Mouse (Mus musculus): ENCODE measurements around the gene Adprm. TPM values are rescaled to one million over a fixed set of nuclear protein-coding genes. Genes with fewer than 3 reads are reported as not detected.
"Not testable (repeated sequence)": the region's sequence is repeated elsewhere in the genome, so short reads cannot be mapped to it uniquely, and the experiment has no call there.

Gene Adprm
- total RNA-seq, 2 experiments from 2014 or later, result 6.5 to 8.2 TPM

- DNase-seq (ENCODE audit: low spot score), result no peak
Measured at GRCm38 (mm10) chr11:67023802-67024340, 28.5 kb downstream of the Adprm start.

GRCm38 (mm10) chr11:67023191-67023590 is 29.2 kb downstream of the Adprm start:
- not testable (repeated sequence) for DNase-seq (ENCODE audit: low spot score)

- peak; percentile 13 for DNase-seq (ENCODE audit: low spot score)
Measured at GRCm38 (mm10) chr11:67022354-67023115, 29.9 kb downstream of the Adprm start.

GRCm38 (mm10) chr11:67020948-67021347 is 31.4 kb downstream of the Adprm start:
- DNase-seq (ENCODE audit: low spot score), result peak; percentile 66

GRCm38 (mm10) chr11:67019711-67020475 is 32.5 kb downstream of the Adprm start:
- no peak for DNase-seq (ENCODE audit: low spot score)

- DNase-seq (ENCODE audit: low spot score), result peak; percentile 53
Measured at GRCm38 (mm10) chr11:67017801-67018591, 34.4 kb downstream of the Adprm start.

GRCm38 (mm10) chr11:67011635-67012034 is 40.8 kb downstream of the Adprm start:
- no peak for DNase-seq (ENCODE audit: low spot score)

GRCm38 (mm10) chr11:67010430-67010829 is 42.0 kb downstream of the Adprm start:
- DNase-seq (ENCODE audit: low spot score), result no peak

GRCm38 (mm10) chr11:67008528-67008927 is 43.9 kb downstream of the Adprm start:
- DNase-seq (ENCODE audit: low spot score), result no peak

- DNase-seq (ENCODE audit: low spot score), result no peak
Measured at GRCm38 (mm10) chr11:67007961-67008360, 44.4 kb downstream of the Adprm start.

- no peak for DNase-seq (ENCODE audit: low spot score)
Measured at GRCm38 (mm10) chr11:67002911-67003310, 49.5 kb downstream of the Adprm start.

- no peak for DNase-seq (ENCODE audit: low spot score)
Measured at GRCm38 (mm10) chr11:67001717-67002116, 50.7 kb downstream of the Adprm start.

GRCm38 (mm10) chr11:67000671-67001070 is 51.7 kb downstream of the Adprm start:
- no peak for DNase-seq (ENCODE audit: low spot score)

GRCm38 (mm10) chr11:66998467-66999403 is 53.7 kb downstream of the Adprm start:
- no peak for DNase-seq (ENCODE audit: low spot score)

- DNase-seq (ENCODE audit: low spot score), result no peak
Measured at GRCm38 (mm10) chr11:66996446-66996845, 55.9 kb downstream of the Adprm start.

- DNase-seq (ENCODE audit: low spot score), result no peak
Measured at GRCm38 (mm10) chr11:66993674-66994073, 58.7 kb downstream of the Adprm start.

GRCm38 (mm10) chr11:66992150-66992549 is 60.2 kb downstream of the Adprm start:
- DNase-seq (ENCODE audit: low spot score), result no peak

All from gastrocnemius, adult 18-20 months (tissue).